Mouse (Mus musculus) retina, postnatal 1 day (tissue): Measurements from ENCODE around the gene Sema4a.

Source experiments
- DNase-seq: peaks from one replicate; pipeline ENCODE4 v3.0.0-alpha.2; 2012

The Sema4a gene

DNA sequence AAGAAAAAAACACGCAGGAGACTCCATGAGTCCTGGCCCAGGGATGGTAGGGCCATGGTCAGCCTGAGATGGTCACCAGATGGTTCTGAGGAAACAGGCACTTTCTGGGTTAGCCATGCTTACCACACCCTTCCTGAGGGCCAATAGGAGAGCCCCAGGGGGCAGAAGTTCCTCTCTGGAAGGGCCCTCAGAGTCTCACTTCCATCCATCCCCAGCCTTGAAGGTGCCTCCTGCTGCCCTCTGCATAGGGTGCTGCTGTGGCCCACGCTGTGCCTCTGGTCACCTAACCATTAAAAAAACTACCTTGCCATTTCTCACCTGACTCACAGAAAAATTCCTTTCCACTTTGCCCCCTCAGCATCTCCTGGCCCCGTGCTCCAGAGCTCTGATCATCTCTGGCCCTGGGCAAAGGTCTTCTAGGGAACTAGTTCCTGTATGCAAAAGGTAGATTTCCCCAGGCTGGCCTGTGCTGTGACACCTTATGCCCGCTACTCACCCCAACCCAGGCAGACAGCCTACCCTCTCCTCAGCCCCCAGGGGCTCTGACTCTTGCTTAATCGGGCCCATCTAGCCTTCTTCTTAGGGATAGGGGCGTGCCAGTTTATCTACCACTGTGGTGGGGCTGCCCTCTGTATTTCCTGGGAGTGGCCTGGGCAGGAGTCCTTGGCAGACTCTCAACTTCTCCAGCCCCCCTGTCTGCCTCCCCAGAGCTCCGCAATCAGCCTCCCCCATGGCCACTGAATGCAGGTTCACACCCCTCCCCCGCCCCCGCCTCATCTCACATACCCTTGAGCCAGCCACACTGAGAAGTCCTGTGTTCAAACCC, 6.0 kb downstream of the Sema4a start:
- DNase-seq = no peak

DNA sequence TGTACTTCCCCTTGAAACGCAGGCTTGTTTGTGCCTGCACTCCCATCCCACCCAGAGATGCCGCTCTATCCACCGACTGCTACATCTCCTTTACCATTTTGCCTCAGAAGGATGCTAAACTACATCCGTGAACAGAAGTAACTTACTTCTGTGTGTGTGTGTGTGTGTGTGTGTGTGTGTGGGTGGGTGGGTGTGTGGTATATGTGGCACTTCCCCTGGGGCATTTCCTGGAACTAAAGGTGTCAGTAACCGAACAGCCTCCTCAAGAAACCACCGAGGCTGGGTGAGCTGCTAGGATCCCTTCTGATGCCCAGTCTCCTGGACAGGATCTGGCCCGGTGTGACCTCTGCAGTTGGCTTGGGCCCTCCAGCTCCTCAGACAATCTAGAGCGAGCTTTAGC, 7.0 kb downstream of the Sema4a start:
- DNase-seq = no peak

GRCm38 (mm10) chr3:88453369-88453768, 7.6 kb downstream of the Sema4a start:
- no peak for DNase-seq

GRCm38 (mm10) chr3:88452716-88453115, 8.3 kb downstream of the Sema4a start:
- no peak for DNase-seq

DNA sequence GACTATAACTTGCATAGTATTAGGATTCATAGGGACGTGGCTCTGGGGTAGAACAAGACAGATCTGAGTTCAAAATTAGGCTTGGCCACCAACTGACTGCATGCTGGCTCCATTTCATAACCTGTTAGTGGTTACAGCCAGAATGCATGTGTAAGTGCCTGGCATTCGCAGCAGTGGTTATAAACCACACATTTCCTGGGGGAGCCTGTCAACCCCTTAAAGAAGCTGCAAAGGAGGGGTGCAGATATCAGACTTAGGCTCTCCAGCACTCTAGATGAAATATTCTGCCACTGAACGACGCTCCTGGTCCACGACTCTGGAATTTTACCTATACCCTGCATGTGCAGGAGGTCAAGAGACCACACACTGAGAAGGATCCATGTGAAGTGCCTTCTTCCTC, 8.7 kb downstream of the Sema4a start:
- no peak for DNase-seq

DNA sequence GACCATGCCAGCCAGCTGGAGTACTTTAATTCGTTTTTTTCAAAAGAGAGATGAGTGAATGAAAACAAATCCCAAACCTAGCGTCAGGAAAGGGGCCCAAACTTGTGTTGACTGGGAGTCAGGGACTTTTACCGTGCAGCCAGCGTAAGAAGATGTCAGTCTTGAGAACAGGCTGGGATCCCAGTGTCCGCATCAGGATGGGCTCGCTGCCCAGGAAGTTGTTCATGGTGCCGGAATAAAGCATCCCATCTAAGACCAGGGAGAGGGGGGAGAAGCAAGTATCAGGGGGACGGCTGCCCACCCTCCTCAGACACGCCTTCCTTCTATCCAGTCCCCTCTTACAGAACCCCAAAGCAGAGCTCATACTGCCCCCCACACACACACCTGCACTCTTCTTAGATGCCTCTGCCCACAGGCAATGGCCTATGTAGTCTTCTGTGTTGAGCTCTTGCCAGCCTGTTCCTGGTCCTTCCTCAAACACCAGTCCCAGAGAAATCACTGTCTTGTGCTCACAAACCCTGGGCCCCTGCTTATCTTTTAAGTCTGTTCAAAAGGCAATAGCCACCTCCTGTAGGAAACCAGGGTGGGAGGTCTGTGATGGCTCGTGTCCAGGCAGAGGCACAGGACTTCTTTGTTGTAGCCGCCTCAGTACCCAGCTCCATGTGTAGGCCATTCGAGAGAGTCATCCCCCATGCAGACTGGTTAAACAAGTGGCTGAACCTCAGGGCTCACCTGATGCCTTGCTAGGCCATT, 10.4 kb downstream of the Sema4a start:
- no peak for DNase-seq

- DNase-seq = peak; percentile 76
These were observed 11.5 kb downstream of the Sema4a start for GRCm38 (mm10) chr3:88449395-88450023.

DNA sequence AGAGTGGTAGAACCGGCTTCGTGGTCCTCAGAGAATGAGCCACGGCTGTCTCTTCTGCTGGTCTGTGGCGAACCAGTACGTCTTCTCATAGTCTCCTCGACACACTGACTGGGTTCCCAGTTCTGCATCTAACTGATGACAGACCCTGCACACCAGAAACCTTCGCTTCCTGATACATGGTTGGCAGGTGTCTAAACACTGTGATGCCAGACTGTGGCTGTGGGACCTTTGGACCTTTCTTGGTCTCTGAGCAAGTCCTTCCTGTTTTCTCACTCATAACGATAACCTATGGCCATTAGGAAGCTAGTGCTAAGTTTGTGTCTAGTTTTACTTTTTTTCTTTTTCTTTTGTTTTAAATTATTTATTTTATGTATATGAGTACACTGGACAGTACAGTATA, 12.5 kb downstream of the Sema4a start:
- DNase-seq = no peak

DNA sequence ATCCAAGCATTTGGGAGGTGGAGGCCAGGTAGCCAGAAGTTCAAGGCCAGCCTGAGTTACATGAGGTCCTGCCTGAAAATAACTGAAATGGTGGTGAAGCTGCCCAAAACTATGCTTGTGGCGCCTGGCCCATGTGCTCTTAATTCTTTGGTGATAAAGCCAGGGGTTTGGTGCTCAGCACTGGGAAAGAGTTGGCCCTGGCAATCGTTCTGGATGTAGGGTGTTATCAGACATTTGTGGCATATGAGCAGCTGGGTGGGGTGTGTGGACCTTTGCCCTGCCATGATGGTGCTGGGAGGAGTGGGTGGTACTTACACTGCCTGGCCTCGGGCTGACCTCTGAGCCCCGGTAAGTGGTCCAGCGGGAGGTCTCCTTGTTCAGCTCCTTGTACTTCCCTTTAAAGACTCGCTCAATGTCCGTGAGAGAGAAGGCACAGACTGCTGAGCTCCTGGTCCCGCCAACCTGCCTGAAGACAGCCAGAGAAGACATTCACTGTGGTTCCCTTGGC, 13.3 kb downstream of the Sema4a start:
- DNase-seq = no peak

- DNase-seq = no peak
These were observed 14.4 kb downstream of the Sema4a start for GRCm38 (mm10) chr3:88446471-88447123.

- no peak for DNase-seq
These were observed 18.1 kb downstream of the Sema4a start for GRCm38 (mm10) chr3:88442888-88443287.

GRCm38 (mm10) chr3:88442488-88442887, 18.5 kb downstream of the Sema4a start:
- no peak for DNase-seq

GRCm38 (mm10) chr3:88440500-88441381, 20.2 kb downstream of the Sema4a start:
- DNase-seq = peak; percentile 77

DNA sequence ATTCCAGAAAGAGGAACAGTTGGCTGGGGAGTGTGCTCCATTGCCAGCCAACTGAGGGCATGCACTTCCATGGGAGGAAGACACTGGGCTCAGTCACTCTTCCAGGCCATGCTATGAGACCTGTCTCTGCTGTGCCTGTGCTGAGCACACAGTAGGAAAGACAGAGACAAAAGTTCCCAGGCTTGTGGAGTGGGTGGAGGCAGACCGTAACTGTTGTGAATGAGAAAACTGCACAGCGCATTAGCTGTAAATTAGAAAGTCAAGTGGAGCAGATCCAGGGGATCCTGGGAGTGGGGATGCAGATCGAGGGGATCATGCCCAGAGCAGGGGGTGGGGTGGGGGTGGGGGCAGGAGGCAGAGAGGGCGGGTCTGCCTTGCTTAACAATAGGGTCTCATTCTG, 21.4 kb downstream of the Sema4a start:
- no peak for DNase-seq

- DNase-seq = no peak
These were observed 23.5 kb downstream of the Sema4a start for GRCm38 (mm10) chr3:88437454-88437853.

- DNase-seq = peak; percentile 92
These were observed 24.4 kb downstream of the Sema4a start for GRCm38 (mm10) chr3:88436395-88437201.

GRCm38 (mm10) chr3:88435515-88435914, 25.5 kb downstream of the Sema4a start:
- DNase-seq = no peak

DNA sequence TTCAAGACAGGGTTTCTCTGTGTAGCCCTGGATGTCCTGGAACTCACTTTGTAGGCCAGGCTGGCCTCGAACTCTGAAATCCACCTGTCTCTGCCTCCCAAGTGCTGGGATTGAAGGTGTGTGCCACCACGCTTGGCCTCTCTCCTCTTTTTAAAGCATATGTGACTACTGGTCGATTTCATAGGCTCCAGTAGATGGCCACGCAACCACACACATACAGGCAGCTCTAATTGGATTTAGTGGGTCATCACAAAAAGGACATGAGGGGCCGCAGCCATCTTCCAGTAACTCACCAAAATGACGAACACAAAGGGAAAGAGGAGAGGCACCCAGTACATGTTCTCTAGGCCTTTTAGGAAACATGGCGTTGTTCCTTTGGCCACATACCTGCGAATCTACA, 32.3 kb downstream of the Sema4a start:
- peak; percentile 44 for DNase-seq

GRCm38 (mm10) chr3:88427342-88427905, 33.6 kb downstream of the Sema4a start:
- no peak for DNase-seq

DNA sequence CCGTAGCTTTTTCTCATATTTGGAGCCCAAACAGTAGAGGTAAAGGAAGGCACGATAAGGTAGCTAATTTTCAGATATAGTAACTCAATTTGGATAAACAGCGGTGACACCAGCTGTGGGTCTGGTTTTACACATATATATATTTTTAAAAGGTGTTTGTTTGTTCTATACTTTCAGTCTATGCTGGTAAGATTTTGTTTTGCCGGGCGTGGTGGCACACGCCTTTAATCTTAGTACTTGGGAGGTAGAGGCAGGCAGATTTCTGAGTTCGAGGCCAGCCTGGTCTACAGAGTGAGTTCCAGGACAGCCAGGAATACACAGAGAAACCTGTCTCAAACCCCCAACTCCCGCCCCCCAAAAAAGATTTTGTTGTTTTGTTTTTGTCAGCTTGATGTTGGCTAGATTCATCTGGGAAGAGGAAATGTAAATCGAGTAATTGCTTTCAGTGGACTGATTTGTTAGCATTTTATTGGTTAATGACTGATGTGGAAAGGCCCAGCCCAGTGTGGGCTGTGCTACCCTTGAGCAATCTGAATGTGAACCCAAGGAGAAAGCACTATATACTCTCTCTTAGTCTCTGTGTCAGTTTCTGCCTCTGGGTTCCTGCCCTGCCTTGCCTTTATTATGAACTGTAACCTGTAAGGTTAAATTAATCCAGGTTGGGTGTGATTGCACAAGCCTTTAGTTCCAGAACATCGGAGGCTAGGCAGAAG, 35.1 kb downstream of the Sema4a start:
- no peak for DNase-seq
